Mouse (Mus musculus): ENCODE measurements around the gene Gp1ba. TPM values are rescaled to one million over a fixed set of nuclear protein-coding genes. Genes with fewer than 3 reads are reported as not detected.

The Gp1ba gene
- polyA plus RNA-seq, 1 experiment from 2014 or later, result 0.07 TPM

- no peaks in the 10 kb centered on the region for H3K4me1 ChIP-seq (replicated peaks; ENCODE audit: control insufficient read depth, insufficient read depth, low read length)
- H3K9me3 ChIP-seq (ENCODE audit: control insufficient read depth), result no peaks in the 10 kb centered on the region
- no peak overlapping the region for H3K9ac ChIP-seq (ENCODE audit: low read depth, low read length)
- H3K27ac ChIP-seq (ENCODE audit: low read depth, low read length), result no peak overlapping the region
- WGBS, result 89% methylated on average over 1 of the region's 1 CpGs
- no peak overlapping the region for H3K4me3 ChIP-seq (ENCODE audit: low read depth, low read length)
- no peak for TF ChIP-seq CTCF (IDR thresholded peaks at IDR 0.05; ENCODE audit: low read depth)
- no peak for ATAC-seq
- no peaks in the 10 kb centered on the region for H3K36me3 ChIP-seq (ENCODE audit: control insufficient read depth, insufficient read depth)
- H3K27me3 ChIP-seq (replicated peaks; ENCODE audit: control insufficient read depth, insufficient read depth, low read length), result no peaks in the 10 kb centered on the region
- no peak overlapping the region for H3K4me2 ChIP-seq (replicated peaks; ENCODE audit: low read depth)
Observed at GRCm38 (mm10) chr11:70638293-70638692, 629 bp upstream of the Gp1ba start.

GRCm38 (mm10) chr11:70639976-70640375 is 1.1 kb downstream of the Gp1ba start:
- Histone ChIP-seq H3K27ac (ENCODE audit: low read depth, low read length) (no peak overlapping the region), H3K4me1 (replicated peaks; ENCODE audit: control insufficient read depth, insufficient read depth, low read length) (no peaks in the 10 kb centered on the region), H3K4me3 (ENCODE audit: low read depth, low read length) (no peak overlapping the region), H3K4me2 (replicated peaks; ENCODE audit: low read depth) (no peak overlapping the region), H3K9me3 (ENCODE audit: control insufficient read depth) (no peaks in the 10 kb centered on the region), H3K9ac (ENCODE audit: low read depth, low read length) (no peak overlapping the region), H3K36me3 (ENCODE audit: control insufficient read depth, insufficient read depth) (peaks cover 13% of the 10 kb centered on the region), H3K27me3 (replicated peaks; ENCODE audit: control insufficient read depth, insufficient read depth, low read length) (no peaks in the 10 kb centered on the region)
- WGBS, result 76% methylated on average over 8 of the region's 8 CpGs
- no peak for ATAC-seq
- TF ChIP-seq CTCF (IDR thresholded peaks at IDR 0.05; ENCODE audit: low read depth), result no peak

- no peak for ATAC-seq
- H3K4me3 ChIP-seq (ENCODE audit: low read depth, low read length), result no peak overlapping the region
- H3K36me3 ChIP-seq (ENCODE audit: control insufficient read depth, insufficient read depth), result peaks cover 15% of the 10 kb centered on the region
- TF ChIP-seq CTCF (IDR thresholded peaks at IDR 0.05; ENCODE audit: low read depth), result no peak
- H3K27ac ChIP-seq (ENCODE audit: low read depth, low read length), result no peak overlapping the region
- 83% methylated on average over 7 of the region's 7 CpGs for WGBS
- H3K4me2 ChIP-seq (replicated peaks; ENCODE audit: low read depth), result no peak overlapping the region
- H3K27me3 ChIP-seq (replicated peaks; ENCODE audit: control insufficient read depth, insufficient read depth, low read length), result no peaks in the 10 kb centered on the region
- H3K4me1 ChIP-seq (replicated peaks; ENCODE audit: control insufficient read depth, insufficient read depth, low read length), result peaks cover 3% of the 10 kb centered on the region; the same call in 1 of the 2 replicates
- H3K9ac ChIP-seq (ENCODE audit: low read depth, low read length), result no peak overlapping the region
- no peaks in the 10 kb centered on the region for H3K9me3 ChIP-seq (ENCODE audit: control insufficient read depth)
Observed at GRCm38 (mm10) chr11:70641241-70641640, 2.3 kb downstream of the Gp1ba start.

GRCm38 (mm10) chr11:70643051-70643450 is 4.1 kb downstream of the Gp1ba start:
- no peak overlapping the region for H3K4me3 ChIP-seq (ENCODE audit: low read depth, low read length)
- TF ChIP-seq CTCF (IDR thresholded peaks at IDR 0.05; ENCODE audit: low read depth), result no peak
- H3K4me2 ChIP-seq (replicated peaks; ENCODE audit: low read depth), result no peak overlapping the region
- WGBS, result 93% methylated on average over 6 of the region's 6 CpGs
- peaks cover 15% of the 10 kb centered on the region for H3K36me3 ChIP-seq (ENCODE audit: control insufficient read depth, insufficient read depth)
- no peak for ATAC-seq
- H3K9me3 ChIP-seq (ENCODE audit: control insufficient read depth), result no peaks in the 10 kb centered on the region
- H3K9ac ChIP-seq (ENCODE audit: low read depth, low read length), result no peak overlapping the region
- H3K27me3 ChIP-seq (replicated peaks; ENCODE audit: control insufficient read depth, insufficient read depth, low read length), result no peaks in the 10 kb centered on the region
- H3K27ac ChIP-seq (ENCODE audit: low read depth, low read length), result no peak overlapping the region
- H3K4me1 ChIP-seq (replicated peaks; ENCODE audit: control insufficient read depth, insufficient read depth, low read length), result peaks cover 3% of the 10 kb centered on the region; the same call in 1 of the 2 replicates

- Histone ChIP-seq H3K36me3 (ENCODE audit: control insufficient read depth, insufficient read depth) (peaks cover 15% of the 10 kb centered on the region), H3K9me3 (ENCODE audit: control insufficient read depth) (no peaks in the 10 kb centered on the region), H3K27ac (ENCODE audit: low read depth, low read length) (no peak overlapping the region; the same call in 1 of the 2 replicates), H3K4me3 (ENCODE audit: low read depth, low read length) (no peak overlapping the region), H3K4me1 (replicated peaks; ENCODE audit: control insufficient read depth, insufficient read depth, low read length) (peaks cover 3% of the 10 kb centered on the region; the same call in 1 of the 2 replicates), H3K27me3 (replicated peaks; ENCODE audit: control insufficient read depth, insufficient read depth, low read length) (no peaks in the 10 kb centered on the region), H3K9ac (ENCODE audit: low read depth, low read length) (0 out of 2 replicates have a peak overlapping the region, but pooled peaks have one; percentile 11), H3K4me2 (replicated peaks; ENCODE audit: low read depth) (no peak overlapping the region)
- 95% methylated on average over 8 of the region's 8 CpGs for WGBS
- ATAC-seq, result no peak
- no peak for TF ChIP-seq CTCF (IDR thresholded peaks at IDR 0.05; ENCODE audit: low read depth)
Observed at GRCm38 (mm10) chr11:70644564-70645103, 5.7 kb downstream of the Gp1ba start.

GRCm38 (mm10) chr11:70645461-70646258 is 6.7 kb downstream of the Gp1ba start:
- no peaks in the 10 kb centered on the region for H3K27me3 ChIP-seq (replicated peaks; ENCODE audit: control insufficient read depth, insufficient read depth, low read length)
- TF ChIP-seq CTCF (IDR thresholded peaks at IDR 0.05; ENCODE audit: low read depth), result no peak
- no peaks in the 10 kb centered on the region for H3K9me3 ChIP-seq (ENCODE audit: control insufficient read depth)
- H3K4me3 ChIP-seq (ENCODE audit: low read depth, low read length), result peak overlapping the region; percentile 77
- peaks cover 23% of the 10 kb centered on the region for H3K36me3 ChIP-seq (ENCODE audit: control insufficient read depth, insufficient read depth)
- peak overlapping the region; percentile 91 for H3K4me2 ChIP-seq (replicated peaks; ENCODE audit: low read depth)
- peak overlapping the region; percentile 78 for H3K9ac ChIP-seq (ENCODE audit: low read depth, low read length)
- 85% methylated on average over 12 of the region's 12 CpGs for WGBS
- peak overlapping the region; percentile 98; the same call in 1 of the 2 replicates for H3K27ac ChIP-seq (ENCODE audit: low read depth, low read length)
- no peak for ATAC-seq
- peaks cover 5% of the 10 kb centered on the region; the same call in 1 of the 2 replicates for H3K4me1 ChIP-seq (replicated peaks; ENCODE audit: control insufficient read depth, insufficient read depth, low read length)

All from intestine, postnatal 0 days (tissue).